Mouse (Mus musculus) ES-E14 (cell line): ENCODE data around the gene C1qbp.

Experiments
- CHD2 ChIP-seq: IDR thresholded peaks from 2 replicates; pipeline ENCODE4 v1.6.1; 2014; ENCODE audit warnings: mild to moderate bottlenecking, low read depth, low read length, inconsistent platforms
- HCFC1 ChIP-seq: IDR thresholded peaks from 2 replicates; pipeline ENCODE4 v1.6.1; 2012; ENCODE audit warnings: low read length, inconsistent platforms, borderline replicate concordance; ENCODE audit not compliant: insufficient read depth
- ZC3H11A ChIP-seq: IDR thresholded peaks from 2 replicates; pipeline ENCODE4 v1.6.1; 2012; ENCODE audit warnings: low read depth, mild to moderate bottlenecking, inconsistent platforms, low read length, borderline replicate concordance

- no peak for TF ChIP-seq CHD2
- TF ChIP-seq ZC3H11A: no peak
- TF ChIP-seq HCFC1: no peak
Observed at GRCm38 (mm10) chr11:70977293-70977692, 5.5 kb downstream of the C1qbp start.
